Mouse (Mus musculus) heart, embryonic 13.5 days (tissue): ENCODE results near the gene Gamt. TPM values are rescaled to one million over a fixed set of nuclear protein-coding genes. Genes with fewer than 3 reads are reported as not detected.

ENCODE experiments used
- ATAC-seq: fragments of 200-750 bp; cut with Nextera tagmentation; 2 replicates; pipeline ENCODE4 v1.8.0; 2017; ENCODE audit warnings: moderate TSS enrichment; ENCODE audit not compliant: insufficient number of reproducible peaks, low FRiP score, low TSS enrichment; ENCODE audit errors: extremely low read depth
- H3K27ac ChIP-seq: fragments of 300-500 bp; sonication (generic); replicated peaks from 2 replicates; pipeline ENCODE4 v1.5.1; 2015; ENCODE audit warnings: moderate library complexity, mild to moderate bottlenecking, inconsistent platforms
- H3K27me3 ChIP-seq: fragments of 300-500 bp; sonication (generic); replicated peaks from 2 replicates; pipeline ENCODE4 v1.6.1; 2015; ENCODE audit warnings: mild to moderate bottlenecking, inconsistent platforms
- H3K36me3 ChIP-seq: fragments of 300-500 bp; sonication (generic); 2 replicates; pipeline ENCODE4 v1.6.1; 2015; ENCODE audit warnings: mild to moderate bottlenecking, inconsistent platforms
- H3K4me1 ChIP-seq: fragments of 300-500 bp; sonication (generic); 2 replicates; pipeline ENCODE4 v1.6.1; 2015; ENCODE audit warnings: inconsistent platforms
- H3K4me2 ChIP-seq: fragments of 300-500 bp; sonication (generic); 2 replicates; pipeline ENCODE4 v1.6.1; 2015; ENCODE audit warnings: inconsistent platforms, mild to moderate bottlenecking, moderate library complexity
- H3K4me3 ChIP-seq: fragments of 300-500 bp; sonication (generic); 2 replicates; pipeline ENCODE4 v1.5.1; 2015; ENCODE audit warnings: moderate library complexity, mild to moderate bottlenecking, inconsistent platforms
- H3K9ac ChIP-seq: fragments of 300-500 bp; sonication (generic); 2 replicates; pipeline ENCODE4 v1.6.1; 2015; ENCODE audit warnings: inconsistent platforms, mild to moderate bottlenecking, moderate library complexity
- H3K9me3 ChIP-seq: fragments of 300-500 bp; sonication (generic); 2 replicates; pipeline ENCODE4 v1.6.1; 2016; ENCODE audit warnings: inconsistent platforms
- WGBS: fragments of 180-500 bp; shearing (Covaris S2); methylation state at CpG from one replicate; pipeline ENCODE4 v1.1.7; 2015; ENCODE audit warnings: mixed read lengths; 5-methylcytosine and 5-hydroxymethylcytosine counted together
- polyA plus RNA-seq: library from polyadenylated mRNA; unstranded; fragments of >200 nt; fragmentation: Nextera tagmentation; extraction: Ambion mirVana; gene quantifications from 2 replicates; pipeline ENCODE4 v1.2.1, GENCODE M21; 2015

Gamt gene
- polyA plus RNA-seq, 1 experiment from 2014 or later: 53.3 TPM

- Histone ChIP-seq H3K9me3 (no peaks in the 10 kb centered on the region), H3K27me3 (no peaks in the 10 kb centered on the region), H3K9ac (no peak overlapping the region), H3K27ac (peak overlapping the region; percentile 63; the same call in 1 of the 2 replicates), H3K4me1 (peaks cover 25% of the 10 kb centered on the region), H3K36me3 (peaks cover 99% of the 10 kb centered on the region), H3K4me2 (no peak overlapping the region), H3K4me3 (no peak overlapping the region)
- 80% methylated on average over 20 of the region's 20 CpGs for WGBS
- ATAC-seq: no peak
Observed at GRCm38 (mm10) chr10:80282481-80283441, 21.9 kb upstream of the Gamt start.

GRCm38 (mm10) chr10:80281921-80282371 lies 21.1 kb upstream of the Gamt start:
- WGBS: 74% methylated on average over 8 of the region's 8 CpGs
- Histone ChIP-seq H3K9ac (peak overlapping the region; percentile 2), H3K9me3 (no peaks in the 10 kb centered on the region), H3K4me3 (no peak overlapping the region), H3K4me1 (peaks cover 25% of the 10 kb centered on the region), H3K27ac (peak overlapping the region; percentile 63), H3K27me3 (no peaks in the 10 kb centered on the region), H3K4me2 (no peak overlapping the region), H3K36me3 (peaks cover 99% of the 10 kb centered on the region)
- no peak for ATAC-seq

GRCm38 (mm10) chr10:80281304-80281703 lies 20.5 kb upstream of the Gamt start:
- Histone ChIP-seq H3K4me2 (no peak overlapping the region), H3K4me3 (no peak overlapping the region), H3K9me3 (no peaks in the 10 kb centered on the region), H3K27ac (peak overlapping the region; percentile 63), H3K27me3 (no peaks in the 10 kb centered on the region), H3K36me3 (peaks cover 99% of the 10 kb centered on the region), H3K4me1 (peaks cover 25% of the 10 kb centered on the region), H3K9ac (peak overlapping the region; percentile 2)
- WGBS: 51% methylated on average over 7 of the region's 7 CpGs
- no peak for ATAC-seq

GRCm38 (mm10) chr10:80279273-80279672 lies 18.5 kb upstream of the Gamt start:
- no peak for ATAC-seq
- no peak overlapping the region; the same call in 1 of the 2 replicates for H3K9ac ChIP-seq
- H3K36me3 ChIP-seq: peaks cover 100% of the 10 kb centered on the region
- H3K27me3 ChIP-seq: no peaks in the 10 kb centered on the region
- 93% methylated on average over 12 of the region's 12 CpGs for WGBS
- no peaks in the 10 kb centered on the region for H3K9me3 ChIP-seq
- no peak overlapping the region for H3K4me3 ChIP-seq
- peaks cover 25% of the 10 kb centered on the region for H3K4me1 ChIP-seq
- H3K4me2 ChIP-seq: no peak overlapping the region
- no peak overlapping the region for H3K27ac ChIP-seq

GRCm38 (mm10) chr10:80278390-80278789 lies 17.6 kb upstream of the Gamt start:
- 90% methylated on average over 9 of the region's 9 CpGs for WGBS
- Histone ChIP-seq H3K4me2 (no peak overlapping the region), H3K4me3 (no peak overlapping the region), H3K9ac (no peak overlapping the region), H3K4me1 (peaks cover 30% of the 10 kb centered on the region), H3K36me3 (peaks cover 100% of the 10 kb centered on the region), H3K27ac (no peak overlapping the region), H3K9me3 (no peaks in the 10 kb centered on the region), H3K27me3 (no peaks in the 10 kb centered on the region)
- no peak for ATAC-seq

- Histone ChIP-seq H3K4me3 (no peak overlapping the region), H3K27ac (no peak overlapping the region), H3K9me3 (no peaks in the 10 kb centered on the region), H3K4me1 (peaks cover 29% of the 10 kb centered on the region), H3K4me2 (no peak overlapping the region), H3K9ac (no peak overlapping the region), H3K36me3 (peaks cover 94% of the 10 kb centered on the region), H3K27me3 (no peaks in the 10 kb centered on the region)
- ATAC-seq: no peak
- WGBS: 78% methylated on average over 5 of the region's 5 CpGs
Observed at GRCm38 (mm10) chr10:80276238-80276637, 15.4 kb upstream of the Gamt start.

- WGBS: 72% methylated on average over 3 of the region's 3 CpGs
- H3K36me3 ChIP-seq: peaks cover 88% of the 10 kb centered on the region
Observed at GRCm38 (mm10) chr10:80273847-80274246, 13.0 kb upstream of the Gamt start.

GRCm38 (mm10) chr10:80271870-80272585 lies 11.2 kb upstream of the Gamt start:
- ATAC-seq: no peak
- H3K4me2 ChIP-seq: no peak overlapping the region
- H3K4me3 ChIP-seq: no peak overlapping the region
- no peak overlapping the region for H3K27ac ChIP-seq
- 82% methylated on average over 8 of the region's 8 CpGs for WGBS
- H3K27me3 ChIP-seq: no peaks in the 10 kb centered on the region
- peak overlapping the region; percentile 11; the same call in 1 of the 2 replicates for H3K9ac ChIP-seq
- H3K36me3 ChIP-seq: peaks cover 85% of the 10 kb centered on the region
- H3K4me1 ChIP-seq: peaks cover 57% of the 10 kb centered on the region
- no peaks in the 10 kb centered on the region for H3K9me3 ChIP-seq

More at GRCm38 (mm10) chr10:80273847-80274246, 13.0 kb upstream of the Gamt start:
- H3K4me2 ChIP-seq: no peak overlapping the region
- H3K9me3 ChIP-seq: no peaks in the 10 kb centered on the region
- ATAC-seq: no peak
- H3K4me3 ChIP-seq: no peak overlapping the region
- peaks cover 39% of the 10 kb centered on the region for H3K4me1 ChIP-seq
- no peaks in the 10 kb centered on the region for H3K27me3 ChIP-seq
- no peak overlapping the region for H3K27ac ChIP-seq
- H3K9ac ChIP-seq: no peak overlapping the region

- H3K27ac ChIP-seq: 0 out of 2 replicates have a peak overlapping the region, but pooled peaks have one; percentile 32
- no peak for ATAC-seq
- 71% methylated on average over 5 of the region's 5 CpGs for WGBS
- H3K27me3 ChIP-seq: no peaks in the 10 kb centered on the region
- peak overlapping the region; percentile 63; the same call in 1 of the 2 replicates for H3K9ac ChIP-seq
- H3K36me3 ChIP-seq: peaks cover 79% of the 10 kb centered on the region
- H3K9me3 ChIP-seq: no peaks in the 10 kb centered on the region
- no peak overlapping the region for H3K4me3 ChIP-seq
- peaks cover 65% of the 10 kb centered on the region for H3K4me1 ChIP-seq
- H3K4me2 ChIP-seq: no peak overlapping the region; the same call in 1 of the 2 replicates
Observed at GRCm38 (mm10) chr10:80271186-80271843, 10.5 kb upstream of the Gamt start.

GRCm38 (mm10) chr10:80270734-80271181 lies 9.9 kb upstream of the Gamt start:
- no peak for ATAC-seq
- H3K27ac ChIP-seq: peak overlapping the region; percentile 32; the same call in 1 of the 2 replicates
- peak overlapping the region; percentile 63 for H3K9ac ChIP-seq
- no peaks in the 10 kb centered on the region for H3K9me3 ChIP-seq
- 57% methylated on average over 6 of the region's 6 CpGs for WGBS
- peak overlapping the region; percentile 20; the same call in 1 of the 2 replicates for H3K4me2 ChIP-seq
- H3K36me3 ChIP-seq: peaks cover 74% of the 10 kb centered on the region
- peaks cover 70% of the 10 kb centered on the region for H3K4me1 ChIP-seq
- H3K4me3 ChIP-seq: peak overlapping the region; percentile 4; the same call in 1 of the 2 replicates
- H3K27me3 ChIP-seq: no peaks in the 10 kb centered on the region
